Mouse (Mus musculus): ENCODE measurements around the gene Arhgap4.

Arhgap4 gene

GRCm38 (mm10) chrX:73854326-73855086, 67.2 kb downstream of the Arhgap4 start:
- no peak for DNase-seq (ENCODE audit: low read depth, low spot score)

Data from R1 (cell line).